Mouse (Mus musculus): ENCODE results near the gene 6030408B16Rik. TPM values are rescaled to one million over a fixed set of nuclear protein-coding genes. Genes with fewer than 3 reads are reported as not detected.

The 6030408B16Rik gene
- polyA plus RNA-seq, 1 experiment from 2014 or later: 1.9 TPM

DNA sequence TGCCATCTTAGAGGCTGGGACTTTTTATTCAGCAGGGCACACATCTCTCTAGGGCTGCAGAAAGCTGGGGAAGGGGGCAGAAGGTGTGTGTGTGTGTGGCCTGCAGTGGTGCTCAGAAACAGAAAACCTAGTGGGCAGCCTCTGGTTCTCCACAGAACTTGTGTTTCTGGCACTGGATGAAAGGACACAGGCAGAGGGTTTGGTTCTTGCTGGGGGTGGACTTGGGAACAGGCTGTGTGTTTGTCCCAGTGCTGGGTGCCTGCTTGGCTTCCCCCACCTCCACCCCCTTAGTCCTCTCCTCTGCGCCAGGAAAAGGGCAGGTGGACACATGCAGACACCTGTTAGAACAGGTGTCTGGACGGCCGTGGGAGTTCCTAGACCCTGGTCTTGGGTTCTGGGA is 21.9 kb upstream of the 6030408B16Rik start:
- no peaks in the 10 kb centered on the region for H3K9me3 ChIP-seq
- no peak overlapping the region for H3K9ac ChIP-seq
- H3K4me2 ChIP-seq (replicated peaks): no peak overlapping the region
- H3K27ac ChIP-seq: no peak overlapping the region
- peaks cover 53% of the 10 kb centered on the region for H3K36me3 ChIP-seq
- H3K4me3 ChIP-seq: no peak overlapping the region
- ATAC-seq (ENCODE audit: low FRiP score, low read depth): no peak
- H3K27me3 ChIP-seq: peaks cover 13% of the 10 kb centered on the region
- H3K4me1 ChIP-seq: peaks cover 16% of the 10 kb centered on the region
- 64% methylated on average over 3 of the region's 3 CpGs for WGBS

DNA sequence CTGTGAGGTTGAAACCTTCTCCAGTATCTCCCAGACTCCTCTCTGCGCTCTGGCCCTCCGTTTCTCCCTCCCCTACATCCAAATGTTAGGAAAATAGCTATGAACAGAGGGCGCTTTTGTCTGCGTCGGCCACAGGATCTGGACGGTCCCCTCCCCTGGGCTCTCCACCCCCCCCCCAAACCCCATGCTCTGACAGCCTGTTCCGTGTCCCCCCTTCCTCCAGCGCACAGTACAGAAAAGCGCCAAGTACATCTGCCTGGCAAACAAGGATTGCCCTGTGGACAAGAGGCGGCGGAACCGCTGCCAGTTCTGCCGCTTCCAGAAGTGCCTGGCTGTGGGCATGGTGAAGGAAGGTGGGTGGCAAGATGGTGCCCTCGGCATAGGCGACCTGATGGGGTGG is 21.5 kb upstream of the 6030408B16Rik start:
- 86% methylated on average over 15 of the region's 15 CpGs for WGBS
- no peak for ATAC-seq (ENCODE audit: low FRiP score, low read depth)
- no peak overlapping the region for H3K27ac ChIP-seq

DNA sequence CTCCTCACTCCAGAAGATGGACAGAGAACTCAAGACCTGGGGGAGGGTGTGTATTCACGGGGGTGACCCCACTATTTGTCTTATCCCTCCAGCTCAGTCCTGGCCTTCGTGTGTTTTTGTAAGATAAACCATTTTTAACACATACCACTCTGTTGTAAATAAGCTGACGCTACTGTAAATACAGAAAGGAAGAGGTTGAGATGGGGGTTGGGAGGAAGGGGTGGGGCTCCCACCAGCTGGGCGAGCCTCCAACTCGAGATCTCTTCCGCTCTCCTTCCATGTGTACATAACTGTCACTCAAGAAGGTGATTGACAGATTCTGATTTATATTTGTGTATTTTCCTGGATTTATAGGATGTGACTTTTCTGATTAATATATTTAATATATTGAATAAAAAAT is 18.6 kb upstream of the 6030408B16Rik start:
- Histone ChIP-seq H3K4me2 (replicated peaks) (no peak overlapping the region), H3K27me3 (no peaks in the 10 kb centered on the region), H3K9me3 (no peaks in the 10 kb centered on the region), H3K9ac (no peak overlapping the region), H3K36me3 (peaks cover 53% of the 10 kb centered on the region), H3K4me1 (peaks cover 24% of the 10 kb centered on the region), H3K4me3 (no peak overlapping the region), H3K27ac (no peak overlapping the region)
- WGBS: 78% methylated on average over 6 of the region's 6 CpGs
- no peak for ATAC-seq (ENCODE audit: low FRiP score, low read depth)

More for the DNA sequence above, 21.5 kb upstream of the 6030408B16Rik start:
- peaks cover 14% of the 10 kb centered on the region for H3K4me1 ChIP-seq
- H3K9me3 ChIP-seq: no peaks in the 10 kb centered on the region
- peaks cover 13% of the 10 kb centered on the region for H3K27me3 ChIP-seq
- H3K9ac ChIP-seq: no peak overlapping the region
- no peak overlapping the region for H3K4me2 ChIP-seq (replicated peaks)
- peaks cover 53% of the 10 kb centered on the region for H3K36me3 ChIP-seq
- no peak overlapping the region for H3K4me3 ChIP-seq

DNA sequence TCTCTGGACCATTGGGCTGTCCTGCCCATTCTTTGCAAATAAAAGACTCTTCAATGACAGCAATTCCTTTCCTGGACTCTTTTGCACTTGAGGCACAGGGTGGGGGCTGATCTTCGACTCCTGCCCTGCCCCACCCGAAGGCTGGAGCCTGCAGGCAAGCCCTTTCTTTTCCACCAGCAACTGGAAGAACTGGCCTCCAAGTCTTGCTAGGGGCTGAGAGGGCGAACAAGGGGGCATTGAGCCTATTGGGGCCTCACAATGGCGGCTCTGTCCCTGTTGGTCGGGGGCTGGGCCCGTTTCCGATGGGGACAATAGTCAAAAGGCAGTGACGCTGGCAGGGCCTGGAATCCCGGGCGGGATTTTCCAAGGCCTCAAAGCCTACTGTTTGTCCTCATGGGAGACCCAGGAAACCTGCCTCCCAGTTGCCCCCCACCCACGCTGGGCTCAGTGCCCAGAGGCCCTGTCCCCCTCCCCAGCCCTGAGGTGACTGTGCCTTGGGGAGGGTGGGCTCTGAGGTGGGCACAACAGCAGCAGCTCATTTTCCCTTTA is 15.6 kb upstream of the 6030408B16Rik start:
- Histone ChIP-seq H3K27me3 (no peaks in the 10 kb centered on the region), H3K4me1 (peaks cover 26% of the 10 kb centered on the region), H3K36me3 (peaks cover 24% of the 10 kb centered on the region), H3K9ac (0 out of 2 replicates have a peak overlapping the region, but pooled peaks have one; percentile 35), H3K9me3 (no peaks in the 10 kb centered on the region), H3K4me3 (no peak overlapping the region), H3K27ac (peak overlapping the region; percentile 80), H3K4me2 (replicated peaks) (no peak overlapping the region)
- ATAC-seq (ENCODE audit: low FRiP score, low read depth): peak; percentile 49; the same call in 1 of the 2 replicates
- WGBS: 73% methylated on average over 11 of the region's 11 CpGs

DNA sequence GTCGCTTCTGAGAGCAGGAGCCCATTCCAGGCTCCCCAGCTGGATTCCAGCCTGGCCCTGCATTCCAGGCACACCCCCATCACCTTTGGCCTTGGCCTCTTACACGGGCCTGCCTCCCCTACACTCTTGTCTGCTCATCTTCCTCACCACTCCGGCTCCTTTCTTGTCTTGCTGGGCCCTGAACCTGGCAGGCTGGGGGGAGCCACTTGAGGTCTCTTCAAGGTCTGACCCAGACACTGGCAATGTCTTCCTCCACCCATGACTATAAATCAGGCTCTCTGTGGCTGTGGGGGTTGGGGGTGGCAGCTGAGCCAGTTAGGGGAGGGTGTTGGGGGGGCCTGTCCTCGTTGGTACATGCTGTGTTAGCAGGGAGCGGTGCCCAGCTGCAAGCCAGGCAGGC is 14.4 kb upstream of the 6030408B16Rik start:
- H3K4me3 ChIP-seq: no peak overlapping the region
- H3K27me3 ChIP-seq: no peaks in the 10 kb centered on the region
- H3K9ac ChIP-seq: peak overlapping the region; percentile 35; the same call in 1 of the 2 replicates
- H3K27ac ChIP-seq: peak overlapping the region; percentile 80
- no peak for ATAC-seq (ENCODE audit: low FRiP score, low read depth)
- H3K9me3 ChIP-seq: no peaks in the 10 kb centered on the region
- H3K4me1 ChIP-seq: peaks cover 30% of the 10 kb centered on the region
- no peak overlapping the region for H3K4me2 ChIP-seq (replicated peaks)
- peaks cover 13% of the 10 kb centered on the region for H3K36me3 ChIP-seq
- whole genome bisulfite sequencing: 33% methylated on average over 5 of the region's 5 CpGs

DNA sequence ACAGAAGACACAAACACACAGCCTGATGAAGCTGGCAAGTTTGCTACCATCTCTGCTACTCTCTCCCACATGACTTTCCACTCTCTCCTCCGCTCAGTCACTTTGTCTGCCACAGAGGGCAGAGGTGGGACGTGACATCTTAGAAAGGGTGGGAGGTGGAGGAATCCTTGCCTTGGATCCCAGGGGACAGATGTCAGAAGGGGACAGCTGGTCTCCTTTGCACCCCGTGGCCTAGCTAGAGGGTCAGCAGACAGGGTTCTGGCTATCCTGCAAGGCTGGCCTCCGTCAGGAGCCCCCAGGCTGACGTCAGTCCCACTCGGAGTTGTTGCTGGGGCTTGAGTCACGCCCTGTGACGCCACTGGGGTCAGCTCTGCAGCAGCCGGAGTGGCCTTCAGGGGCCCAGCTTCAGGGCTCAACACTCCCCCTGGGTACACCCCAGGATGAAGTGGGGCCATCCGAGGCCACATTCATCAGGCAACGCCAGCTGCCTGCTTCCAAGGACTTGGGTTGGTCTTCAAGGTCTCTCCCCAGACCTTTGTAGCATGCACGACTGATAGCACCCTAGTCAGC is 13.5 kb upstream of the 6030408B16Rik start:
- no peak for ATAC-seq (ENCODE audit: low FRiP score, low read depth)
- H3K27me3 ChIP-seq: no peaks in the 10 kb centered on the region
- peaks cover 4% of the 10 kb centered on the region; the same call in 1 of the 2 replicates for H3K36me3 ChIP-seq
- no peak overlapping the region for H3K4me3 ChIP-seq
- 62% methylated on average over 12 of the region's 12 CpGs for WGBS
- H3K4me1 ChIP-seq: peaks cover 30% of the 10 kb centered on the region
- no peak overlapping the region for H3K4me2 ChIP-seq (replicated peaks)
- H3K27ac ChIP-seq: peak overlapping the region; percentile 80; the same call in 1 of the 2 replicates
- H3K9ac ChIP-seq: no peak overlapping the region; the same call in 1 of the 2 replicates
- H3K9me3 ChIP-seq: no peaks in the 10 kb centered on the region

DNA sequence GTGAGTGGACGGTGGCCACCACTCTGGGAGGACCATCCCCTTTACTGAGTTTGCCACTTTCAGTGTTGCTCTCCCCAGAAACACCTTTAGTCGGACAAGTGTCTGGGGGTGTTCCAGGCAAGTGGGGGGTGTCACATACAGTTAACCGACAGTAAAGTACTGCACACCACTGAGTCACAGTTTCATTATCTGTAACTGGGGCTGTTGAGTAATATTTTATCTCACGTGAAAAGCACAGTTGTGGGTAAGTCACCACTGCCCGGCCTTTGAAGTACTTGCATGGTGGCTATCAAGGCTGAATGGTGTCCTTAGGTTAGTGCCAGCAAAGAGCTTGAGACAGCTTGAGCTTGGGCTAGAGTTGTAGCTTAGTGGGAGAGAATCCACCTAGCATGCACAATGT is 10.5 kb upstream of the 6030408B16Rik start:
- Histone ChIP-seq H3K36me3 (peaks cover 17% of the 10 kb centered on the region), H3K9ac (no peak overlapping the region), H3K4me3 (no peak overlapping the region), H3K4me1 (peaks cover 41% of the 10 kb centered on the region), H3K27me3 (no peaks in the 10 kb centered on the region), H3K27ac (no peak overlapping the region), H3K9me3 (no peaks in the 10 kb centered on the region), H3K4me2 (replicated peaks) (no peak overlapping the region)
- 74% methylated on average over 5 of the region's 5 CpGs for WGBS
- ATAC-seq (ENCODE audit: low FRiP score, low read depth): no peak

DNA sequence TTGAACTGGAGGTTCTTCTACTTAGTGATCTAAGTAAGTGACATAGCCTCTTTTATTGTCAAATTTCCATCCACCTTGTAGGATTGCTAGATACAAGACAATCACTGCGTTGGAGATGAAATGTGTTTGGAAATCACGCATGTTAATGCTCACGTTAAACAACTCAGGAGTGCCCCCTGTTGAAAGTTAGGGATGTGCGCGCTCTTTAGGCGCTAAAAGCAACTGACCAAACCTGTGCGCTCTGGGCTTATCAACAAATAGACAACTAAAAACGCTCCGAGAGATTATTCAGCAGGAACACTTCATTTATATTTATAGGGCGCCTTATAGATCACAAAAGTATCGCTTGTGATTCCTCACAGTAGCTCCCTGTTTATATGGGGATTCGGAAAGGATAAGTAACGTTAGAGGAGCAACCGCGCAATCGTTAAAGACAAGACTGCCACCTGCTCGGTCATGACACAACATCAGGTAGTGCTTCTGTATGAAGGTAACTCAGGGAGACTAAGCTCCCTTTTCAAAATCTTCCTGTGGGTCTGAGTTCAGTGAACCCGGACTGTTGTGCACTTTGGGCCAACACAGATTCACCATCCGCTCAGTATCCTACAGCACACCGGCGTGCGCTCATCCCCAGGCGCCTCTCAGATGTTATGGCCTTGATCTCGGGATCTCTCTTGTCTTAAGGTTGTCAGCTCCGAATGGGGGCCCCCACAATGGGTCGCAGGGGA is 9.7 kb upstream of the 6030408B16Rik start:
- Histone ChIP-seq H3K36me3 (peaks cover 25% of the 10 kb centered on the region), H3K4me1 (peaks cover 33% of the 10 kb centered on the region), H3K9me3 (no peaks in the 10 kb centered on the region), H3K27ac (peak overlapping the region; percentile 22; the same call in 1 of the 2 replicates), H3K4me3 (peak overlapping the region; percentile 73), H3K27me3 (no peaks in the 10 kb centered on the region), H3K4me2 (replicated peaks) (peak overlapping the region; percentile 95), H3K9ac (peak overlapping the region; percentile 90)
- ATAC-seq (ENCODE audit: low FRiP score, low read depth): no peak; the same call in none of the 2 replicates
- WGBS: 1% methylated on average over 26 of the region's 26 CpGs

DNA sequence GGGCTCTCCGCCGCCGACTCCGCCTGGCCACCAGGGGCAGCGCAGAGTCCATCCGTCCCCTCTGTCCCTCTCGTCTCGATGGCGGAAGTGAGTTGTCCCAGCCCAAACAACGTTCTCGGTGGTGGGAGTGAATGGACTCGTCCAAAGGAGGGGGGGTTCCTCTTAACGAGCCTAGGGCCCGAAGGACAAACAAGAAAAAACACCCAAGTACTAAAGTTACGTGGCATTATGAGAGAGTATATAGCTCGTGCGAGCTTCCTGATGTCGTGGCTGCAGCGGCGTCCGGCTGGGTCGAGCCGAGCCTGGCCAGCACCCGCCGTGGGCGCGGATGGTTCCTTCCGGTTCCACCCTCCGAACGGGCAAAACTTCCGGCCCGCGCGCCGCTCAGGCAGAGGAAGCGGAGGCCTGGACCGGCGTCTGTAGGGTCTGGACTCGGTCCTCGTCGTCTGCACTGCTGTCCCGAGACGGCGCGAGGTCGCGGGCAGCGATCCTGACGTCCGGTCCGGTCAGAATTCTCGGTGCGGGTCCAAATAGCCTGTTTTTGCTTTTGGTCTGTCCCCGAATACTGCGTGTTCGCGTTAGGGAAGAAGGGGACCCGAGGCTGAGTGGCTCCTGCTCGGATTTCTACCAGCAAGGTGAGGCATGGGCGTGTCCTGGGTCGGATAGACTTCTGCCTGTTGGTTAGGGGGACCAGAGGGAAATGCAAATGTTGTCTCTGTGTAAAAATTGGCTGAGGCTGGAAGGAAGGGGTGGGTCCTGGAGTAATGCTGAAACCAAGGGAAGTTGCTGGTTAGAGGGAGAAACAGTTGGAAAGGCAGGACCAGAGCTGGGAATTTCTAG is 8.9 kb upstream of the 6030408B16Rik start, which contains the start of gene Atg101:
Atg101 (plus strand) TSS at position 362 of the 840 bp plus-strand sequence.
- peaks cover 25% of the 10 kb centered on the region for H3K4me1 ChIP-seq
- H3K9me3 ChIP-seq: no peaks in the 10 kb centered on the region
- peak within 1 kb of the TSS; percentile 73 for H3K4me3 ChIP-seq
- peak; percentile 92 for ATAC-seq (ENCODE audit: low FRiP score, low read depth)
- under 1% methylated on average over 61 of the region's 61 CpGs for WGBS
- H3K36me3 ChIP-seq: peaks cover 33% of the 10 kb centered on the region
- peak within 1 kb of the TSS; percentile 95 for H3K4me2 ChIP-seq (replicated peaks)
- peak within 1 kb of the TSS; percentile 90 for H3K9ac ChIP-seq
- H3K27me3 ChIP-seq: no peaks in the 10 kb centered on the region
- peak within 1 kb of the TSS; percentile 65 for H3K27ac ChIP-seq

DNA sequence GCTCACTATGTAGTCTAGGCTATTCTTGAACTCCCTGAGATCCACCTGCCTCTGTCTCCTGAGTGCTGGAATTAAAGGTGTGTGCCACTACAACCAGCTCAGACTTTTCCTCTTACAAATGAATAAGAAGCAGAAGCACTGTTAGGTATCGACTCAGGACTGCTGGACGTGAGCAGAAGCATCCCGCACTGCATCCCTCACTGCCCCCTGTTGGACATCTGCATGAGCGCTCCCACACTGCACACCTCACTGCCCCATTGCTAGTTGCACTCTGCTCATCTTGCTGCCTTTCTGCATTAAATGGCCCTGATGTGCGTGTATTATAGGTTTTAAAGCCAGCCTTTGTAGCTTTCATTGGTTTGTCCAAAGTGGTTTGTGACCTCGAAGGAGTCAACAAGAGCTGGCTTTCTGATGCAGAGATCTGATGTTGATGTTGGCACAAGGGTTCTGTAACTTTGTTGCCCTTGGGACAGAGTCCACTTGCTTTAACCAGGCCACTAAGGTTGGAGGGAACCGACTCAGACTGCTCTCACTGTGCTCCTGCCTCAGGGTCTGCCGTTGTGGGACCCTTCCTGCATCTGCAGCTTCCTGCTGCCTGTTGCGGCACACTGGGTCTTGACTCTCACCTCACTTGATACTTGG is 6.8 kb upstream of the 6030408B16Rik start:
- H3K4me3 ChIP-seq: no peak overlapping the region
- H3K9ac ChIP-seq: 0 out of 2 replicates have a peak overlapping the region, but pooled peaks have one; percentile 39
- H3K36me3 ChIP-seq: peaks cover 54% of the 10 kb centered on the region
- H3K4me2 ChIP-seq (replicated peaks): no peak overlapping the region
- ATAC-seq (ENCODE audit: low FRiP score, low read depth): no peak
- peaks cover 21% of the 10 kb centered on the region for H3K4me1 ChIP-seq
- no peaks in the 10 kb centered on the region for H3K9me3 ChIP-seq
- 71% methylated on average over 9 of the region's 9 CpGs for WGBS
- no peaks in the 10 kb centered on the region for H3K27me3 ChIP-seq
- no peak overlapping the region for H3K27ac ChIP-seq

DNA sequence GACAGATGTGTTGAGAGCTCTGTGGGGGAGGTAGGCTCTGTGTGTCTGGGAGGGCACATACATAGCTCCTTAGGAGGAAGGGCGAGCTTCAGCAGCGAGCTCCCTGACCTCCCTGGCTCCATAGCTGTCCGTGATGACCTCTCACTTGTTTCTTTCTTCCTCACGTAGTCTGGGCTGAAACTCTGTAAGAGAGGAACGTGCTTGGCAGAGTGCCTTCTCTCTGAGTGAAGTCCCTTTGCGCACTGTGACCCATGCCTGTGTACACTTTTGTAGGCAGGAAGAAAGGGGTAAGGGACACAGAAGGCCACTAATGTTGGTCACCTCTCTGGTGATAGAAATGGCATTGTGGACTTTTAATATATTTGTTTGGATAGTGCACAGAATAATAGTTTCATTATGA is 5.7 kb upstream of the 6030408B16Rik start:
- WGBS: 89% methylated on average over 6 of the region's 6 CpGs
- Histone ChIP-seq H3K4me2 (replicated peaks) (no peak overlapping the region), H3K9ac (no peak overlapping the region), H3K4me3 (no peak overlapping the region), H3K4me1 (peaks cover 21% of the 10 kb centered on the region), H3K27ac (no peak overlapping the region), H3K27me3 (no peaks in the 10 kb centered on the region), H3K9me3 (no peaks in the 10 kb centered on the region), H3K36me3 (peaks cover 66% of the 10 kb centered on the region)
- ATAC-seq (ENCODE audit: low FRiP score, low read depth): no peak

Measured in limb, embryonic 13.5 days (tissue).